Mouse (Mus musculus) telencephalon, adult 2 months (tissue): ENCODE measurements around the gene Sned1.

Experiments
- DNase-seq: peaks from one replicate; pipeline ENCODE4 v3.0.0-alpha.2; 2011; ENCODE audit warnings: low read depth, low spot score

The Sned1 gene

DNA sequence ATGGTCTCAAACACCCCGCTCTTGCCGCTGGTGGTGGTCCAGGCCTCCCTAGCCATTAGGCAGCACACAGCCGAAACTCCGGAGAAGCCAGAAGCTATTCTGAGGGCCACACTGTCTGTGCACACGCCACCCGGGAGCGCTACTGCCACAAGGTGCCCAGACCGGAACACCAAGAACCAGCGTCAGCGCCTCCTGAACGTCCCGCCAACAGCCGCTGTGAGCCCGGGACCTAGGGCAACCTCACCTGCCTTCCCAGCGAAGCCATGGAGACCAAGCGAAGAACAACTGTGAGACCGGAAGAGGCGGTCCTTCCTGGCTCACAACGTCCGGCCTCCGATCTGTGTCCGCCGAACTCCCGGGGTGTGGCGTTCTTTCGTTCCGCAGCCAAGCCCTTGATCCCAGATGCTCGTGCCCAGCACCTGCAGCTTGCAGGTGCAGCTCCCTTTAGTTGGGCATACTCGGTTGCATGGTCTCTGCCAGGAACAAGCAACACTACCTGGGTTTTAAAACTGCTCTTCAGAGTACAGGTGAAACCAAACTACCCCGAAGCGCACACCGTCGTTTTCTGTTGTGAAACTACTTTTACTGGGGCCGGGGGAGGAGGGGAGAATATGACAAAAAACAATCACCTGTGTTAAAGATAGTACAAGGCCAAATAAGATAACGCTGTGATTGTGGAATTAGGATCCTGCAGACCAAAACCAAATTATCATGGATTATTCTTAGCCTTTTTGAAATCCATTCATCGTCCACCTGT, 70.1 kb downstream of the Sned1 start, which contains the start of gene Mterf4:
Gene Mterf4, minus strand, starts transcription at position 335 of the 757 bp plus-strand sequence.
- peak; percentile 76 for DNase-seq

DNA sequence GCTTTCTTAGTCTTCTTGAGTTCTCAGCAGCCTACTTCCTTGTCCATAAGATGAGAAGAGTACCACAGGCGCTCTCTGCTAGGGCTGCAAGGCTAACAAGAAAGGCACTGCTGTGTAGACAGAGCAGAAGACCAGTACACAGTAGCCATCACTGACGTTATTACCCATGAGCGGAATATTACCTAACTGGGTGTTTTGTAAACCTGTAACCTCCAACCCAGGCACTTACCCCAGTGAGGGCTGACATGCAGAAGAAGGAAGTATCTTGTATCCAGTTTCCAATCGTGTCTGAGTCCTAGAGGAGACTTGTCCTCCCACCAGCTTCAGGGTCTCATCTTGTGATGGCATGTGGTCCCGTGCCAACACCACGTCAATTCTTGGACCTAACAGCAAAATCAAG, 88.3 kb downstream of the Sned1 start:
- DNase-seq, result no peak

DNA sequence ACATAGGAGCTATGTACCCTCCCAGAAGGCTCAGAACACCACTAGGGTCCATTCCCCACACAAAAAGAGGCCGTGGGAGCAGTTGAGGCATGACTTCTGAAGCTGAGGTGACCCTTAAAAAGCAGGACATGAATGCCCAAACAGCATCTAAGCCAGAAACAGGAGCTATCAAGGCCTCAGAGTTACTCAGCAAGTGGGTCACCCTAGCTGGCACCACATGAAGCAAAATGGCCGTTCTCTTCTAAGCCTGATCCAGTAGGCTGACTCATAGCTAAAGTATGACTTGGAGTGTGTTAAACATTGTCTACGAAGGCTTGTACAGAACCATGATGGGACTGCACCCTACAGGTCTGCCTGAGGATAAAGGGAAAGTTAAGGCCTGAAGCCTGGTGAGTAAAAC, 90.8 kb downstream of the Sned1 start:
- DNase-seq, result no peak

DNA sequence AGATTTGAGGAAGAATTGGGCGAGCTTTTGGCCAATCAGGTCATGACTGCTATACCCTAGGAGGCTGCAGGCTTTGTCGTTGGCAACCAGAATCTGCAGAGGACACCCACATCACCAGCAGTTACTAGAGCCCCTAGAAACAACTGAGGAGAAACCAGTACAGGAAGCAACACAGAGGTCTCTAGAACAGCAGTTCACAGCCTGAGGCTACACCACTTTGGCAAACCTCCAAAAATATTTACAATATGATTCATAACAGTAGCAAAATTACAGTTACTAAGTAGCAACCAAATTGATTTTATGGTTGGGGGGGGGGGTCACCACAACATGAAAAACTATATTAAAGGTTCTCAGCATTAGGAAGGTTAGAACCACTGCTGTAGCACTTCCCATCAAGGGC, 99.0 kb downstream of the Sned1 start:
- no peak for DNase-seq

DNA sequence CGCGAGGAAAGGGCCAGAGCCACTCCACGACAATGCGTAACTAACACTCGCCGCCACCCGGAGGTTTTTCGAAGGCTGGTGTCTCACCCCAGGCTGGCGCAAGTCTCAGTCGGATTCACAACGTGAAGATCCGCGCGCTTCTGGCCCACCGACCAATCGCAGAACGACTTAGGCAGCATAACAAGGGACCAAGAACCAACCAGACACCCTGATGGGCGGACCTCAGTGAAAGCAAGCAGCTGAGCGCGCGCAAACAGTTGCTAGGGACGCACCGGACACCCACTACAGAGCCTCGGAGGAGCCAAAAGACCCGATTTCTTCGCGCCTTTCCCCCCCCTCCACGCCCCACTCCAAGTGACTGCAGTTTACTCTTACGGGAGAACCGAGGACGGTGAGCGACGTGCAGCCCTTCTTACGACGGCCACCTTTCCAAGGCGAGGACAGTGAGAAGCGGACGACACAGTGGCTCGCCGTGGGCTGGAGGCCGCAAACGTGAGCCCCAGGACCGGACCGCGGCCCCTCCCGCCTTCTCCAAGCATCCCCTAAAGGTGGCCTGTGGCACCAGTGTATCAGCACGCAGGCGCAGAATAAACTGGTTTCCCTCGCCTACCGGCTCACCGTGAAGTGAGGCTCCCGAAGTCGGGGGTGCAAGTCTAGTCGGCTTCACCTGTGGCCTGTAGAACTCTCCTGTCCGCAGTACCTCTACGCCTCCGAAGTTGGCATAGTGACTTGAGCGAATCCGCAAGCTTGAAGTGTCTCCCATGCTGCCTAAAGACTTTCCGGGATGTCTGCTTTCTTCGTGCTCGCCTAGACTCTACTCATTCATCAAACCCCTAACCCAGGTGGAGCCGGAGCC, 107.2 kb downstream of the Sned1 start, which contains the start of the genes Ppp1r7 and Pask:
Gene Ppp1r7, plus strand, starts transcription at position 207 of the 856 bp plus-strand sequence.
Gene Pask, minus strand, starts transcription at position 835 of the 856 bp plus-strand sequence.
- peak; percentile 98 for DNase-seq

DNA sequence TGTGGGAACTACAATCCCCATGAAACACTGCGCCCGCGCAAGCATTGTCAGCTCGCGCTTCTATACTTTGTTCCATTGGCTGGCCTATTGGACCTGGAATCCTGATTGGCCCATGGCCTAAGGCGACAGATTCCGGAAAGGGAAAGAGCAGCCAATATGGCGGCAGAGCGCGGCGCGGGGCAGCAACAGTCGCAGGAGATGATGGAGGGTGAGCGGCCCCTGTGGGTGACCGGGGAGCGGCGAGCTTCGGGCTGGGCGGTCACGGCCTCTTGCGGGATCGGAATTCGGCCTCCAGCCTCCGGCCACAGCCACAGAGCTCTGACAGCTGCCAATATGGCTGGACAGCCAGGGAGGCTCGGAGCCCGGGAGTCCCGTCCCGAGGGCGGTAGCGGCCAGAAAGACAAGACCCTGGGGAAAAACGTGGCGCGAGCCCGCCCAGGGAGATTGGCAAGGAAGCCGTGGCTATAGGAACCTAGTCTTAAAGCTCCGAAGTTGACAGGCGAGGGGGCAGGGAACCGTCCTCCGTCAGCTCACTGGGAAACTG, 107.9 kb downstream of the Sned1 start:
- DNase-seq, result peak; percentile 96

DNA sequence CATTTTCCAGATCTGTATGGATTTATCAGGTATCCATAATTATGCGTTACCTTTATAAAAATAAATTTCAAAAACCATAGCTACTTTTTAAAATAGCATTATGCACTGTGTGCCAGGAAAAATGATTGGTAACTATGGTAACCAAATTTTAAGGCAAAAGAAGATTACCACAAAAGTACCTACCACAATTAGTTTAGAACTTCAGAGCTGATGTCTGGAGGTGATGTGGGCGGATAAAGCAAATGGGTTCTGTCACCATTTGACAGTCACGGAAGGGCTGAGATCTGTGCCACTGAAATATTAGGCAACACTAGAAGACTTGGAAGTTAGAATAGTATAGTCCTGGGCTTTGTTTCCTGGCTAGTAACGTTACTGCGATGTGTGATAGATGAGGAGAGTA, 111.5 kb downstream of the Sned1 start:
- DNase-seq, result peak; percentile 64

DNA sequence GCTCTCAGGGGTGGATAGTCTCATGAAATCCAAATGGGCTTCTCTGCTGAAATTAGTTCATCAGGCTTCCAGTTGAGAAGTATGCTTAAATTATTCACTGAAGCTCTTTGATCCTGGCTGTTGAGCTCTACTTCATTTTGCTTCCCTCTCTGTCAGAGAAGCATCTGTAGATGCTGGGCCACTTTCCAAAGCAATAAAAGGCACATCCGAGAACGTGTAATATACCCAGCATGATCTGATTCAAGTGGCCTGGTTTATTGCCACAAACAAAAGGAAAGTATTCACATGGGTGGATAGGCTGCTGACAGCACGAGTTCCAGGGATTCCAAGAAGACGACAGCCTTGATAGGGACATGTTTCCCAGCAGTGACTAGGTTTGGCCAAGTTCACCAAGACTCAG, 114.1 kb downstream of the Sned1 start:
- DNase-seq, result peak; percentile 45
